Mouse (Mus musculus): ENCODE results near the gene Erc1. TPM values are rescaled to one million over a fixed set of nuclear protein-coding genes. Genes with fewer than 3 reads are reported as not detected.

Erc1 gene
- polyA plus RNA-seq (2015; fragmentation: Nextera tagmentation; extraction: Ambion mirVana), result 10.0 and 12.9 TPM in 2 replicates

GRCm38 (mm10) chr6:119848034-119848695 lies at the start of gene Erc1:
TSS of gene Erc1 (minus strand) at chr6:119848167.

GRCm38 (mm10) chr6:119543803-119544517 lies 304.0 kb downstream of the Erc1 start, which contains the start of gene Wnt5b:
TSS of gene Wnt5b (minus strand) at chr6:119544347.

Other genes starting within 250 kb of the Erc1 start
- gene Rad52, start 54.5 kb upstream of the Erc1 start, polyA plus RNA-seq (2015; fragmentation: Nextera tagmentation; extraction: Ambion mirVana), result 8.9 and 9.3 TPM in 2 replicates
- gene Wnk1, start 190.5 kb upstream of the Erc1 start, polyA plus RNA-seq (2015; fragmentation: Nextera tagmentation; extraction: Ambion mirVana), result 35.8 and 43.8 TPM in 2 replicates
- gene Ninj2, start 245.2 kb upstream of the Erc1 start, polyA plus RNA-seq (2015; fragmentation: Nextera tagmentation; extraction: Ambion mirVana), result 0.20 TPM in 1 of 2 replicates, not detected in the other